Mouse (Mus musculus): ENCODE results near the gene Omd. TPM values are rescaled to one million over a fixed set of nuclear protein-coding genes. Genes with fewer than 3 reads are reported as not detected.

Gene Omd
- total RNA-seq, 2 experiments from 2014 or later: 1.4 TPM; not detected in 1

- no peak for ATAC-seq (replicated peaks; ENCODE audit: low FRiP score, poor library complexity, severe bottlenecking)
These were observed 25.5 kb downstream of the Omd start, which contains the start of gene Ogn for GRCm38 (mm10) chr13:49607714-49608113. Ogn (plus strand) TSS chr13:49608046.

GRCm38 (mm10) chr13:49608589-49609322 lies 26.5 kb downstream of the Omd start:
- ATAC-seq (replicated peaks; ENCODE audit: low FRiP score, poor library complexity, severe bottlenecking): no peak

GRCm38 (mm10) chr13:49617021-49617420 lies 34.8 kb downstream of the Omd start:
- ATAC-seq (replicated peaks; ENCODE audit: low FRiP score, poor library complexity, severe bottlenecking): peak; percentile 72

- ATAC-seq (replicated peaks; ENCODE audit: low FRiP score, poor library complexity, severe bottlenecking): peak; percentile 66
These were observed 36.1 kb downstream of the Omd start for GRCm38 (mm10) chr13:49618365-49618764.

- no peak for ATAC-seq (replicated peaks; ENCODE audit: low FRiP score, poor library complexity, severe bottlenecking)
These were observed 41.0 kb downstream of the Omd start for GRCm38 (mm10) chr13:49623216-49623615.

- no peak for ATAC-seq (replicated peaks; ENCODE audit: low FRiP score, poor library complexity, severe bottlenecking)
These were observed 45.9 kb downstream of the Omd start for GRCm38 (mm10) chr13:49628167-49628566.

- no peak for ATAC-seq (replicated peaks; ENCODE audit: low FRiP score, poor library complexity, severe bottlenecking)
These were observed 46.8 kb downstream of the Omd start for GRCm38 (mm10) chr13:49629076-49629475.

GRCm38 (mm10) chr13:49639965-49640364 lies 57.7 kb downstream of the Omd start:
- no peak for ATAC-seq (replicated peaks; ENCODE audit: low FRiP score, poor library complexity, severe bottlenecking)

Other genes starting within 250 kb of the Omd start
- 4.4 and 6.3 TPM in 2 replicates for gene Bicd2, start 240.9 kb upstream of the Omd start, total RNA-seq (2015; ENCODE audit: low replicate concordance)
- 9.1 and 15.9 TPM in 2 replicates for gene Bicd2, start 240.9 kb upstream of the Omd start, total RNA-seq (2017; ENCODE audit: low replicate concordance)
- 1.5 and 1.9 TPM in 2 replicates for gene Ippk, start 161.2 kb upstream of the Omd start, total RNA-seq (2015; ENCODE audit: low replicate concordance)
- gene Ippk, start 161.2 kb upstream of the Omd start, total RNA-seq (2017; ENCODE audit: low replicate concordance): 1.5 and 5.7 TPM in 2 replicates
- 0.77 and 0.84 TPM in 2 replicates for gene Tes3-ps, start 89.1 kb upstream of the Omd start, total RNA-seq (2015; ENCODE audit: low replicate concordance)
- 3.0 and 5.4 TPM in 2 replicates for gene Tes3-ps, start 89.1 kb upstream of the Omd start, total RNA-seq (2017; ENCODE audit: low replicate concordance)
- not detected in 2 replicates for gene Ecm2, start 77.7 kb upstream of the Omd start, total RNA-seq (2015; ENCODE audit: low replicate concordance)
- 0.09 and 0.70 TPM in 2 replicates for gene Ecm2, start 77.7 kb upstream of the Omd start, total RNA-seq (2017; ENCODE audit: low replicate concordance)
- not detected in 2 replicates for gene Aspn, start 38.0 kb upstream of the Omd start, total RNA-seq (2015; ENCODE audit: low replicate concordance)
- gene Aspn, start 38.0 kb upstream of the Omd start, total RNA-seq (2017; ENCODE audit: low replicate concordance): not detected in 2 replicates
- 5.8 TPM in 1 of 2 replicates, not detected in the other for gene Ogn, start 25.6 kb downstream of the Omd start, total RNA-seq (2015; ENCODE audit: low replicate concordance)
- 1.3 TPM in 1 of 2 replicates, not detected in the other for gene Ogn, start 25.6 kb downstream of the Omd start, total RNA-seq (2017; ENCODE audit: low replicate concordance)
- gene Cenpp, start 70.3 kb downstream of the Omd start, total RNA-seq (2015; ENCODE audit: low replicate concordance): 16.9 and 23.0 TPM in 2 replicates
- gene Cenpp, start 70.3 kb downstream of the Omd start, total RNA-seq (2017; ENCODE audit: low replicate concordance): 11.2 and 26.8 TPM in 2 replicates
- gene Nol8, start 70.6 kb downstream of the Omd start, total RNA-seq (2015; ENCODE audit: low replicate concordance): 10.0 and 13.1 TPM in 2 replicates
- 6.0 and 6.5 TPM in 2 replicates for gene Nol8, start 70.6 kb downstream of the Omd start, total RNA-seq (2017; ENCODE audit: low replicate concordance)
- gene Iars, start 99.6 kb downstream of the Omd start, total RNA-seq (2015; ENCODE audit: low replicate concordance): 25.7 and 28.6 TPM in 2 replicates
- 34.0 and 35.7 TPM in 2 replicates for gene Iars, start 99.6 kb downstream of the Omd start, total RNA-seq (2017; ENCODE audit: low replicate concordance)
- not detected in 2 replicates for gene Gm30302, start 216.5 kb downstream of the Omd start, total RNA-seq (2015; ENCODE audit: low replicate concordance)
- gene Gm30302, start 216.5 kb downstream of the Omd start, total RNA-seq (2017; ENCODE audit: low replicate concordance): not detected in 2 replicates